Mouse (Mus musculus) mouse trophoblast stem cell (cell line): ENCODE results near the gene Cntn4.

ENCODE experiments used
- in situ Hi-C, 2 experiments: fragments of 300-500 bp; cut with MseI, MboI; formaldehyde crosslinking; loops; 2 replicates in 1 of 2; 3 replicates in 1 of 2; pipeline ENCODE4 v1.15.1; 2025

Cntn4 gene

DNA sequence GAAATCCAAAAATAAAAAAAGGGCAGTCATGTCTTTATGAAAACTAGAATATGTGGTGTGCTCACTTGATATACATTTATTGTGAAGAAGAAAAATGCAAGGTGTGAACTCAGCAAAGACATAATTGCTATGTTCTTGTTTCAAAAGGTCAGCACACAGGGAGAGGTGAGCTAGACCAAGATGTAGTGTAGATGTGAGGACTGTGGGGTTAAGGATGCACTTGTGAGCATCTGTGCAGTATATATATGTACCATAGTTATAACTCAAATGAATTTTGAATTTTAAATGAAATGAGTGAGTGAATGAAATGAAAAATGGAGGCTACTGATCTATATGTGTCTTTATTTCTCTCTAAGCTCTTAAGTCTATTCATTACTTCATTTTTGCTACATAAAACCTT lies 401.2 kb downstream of the Cntn4 start:
- in situ Hi-C loops, result no loop called here

DNA sequence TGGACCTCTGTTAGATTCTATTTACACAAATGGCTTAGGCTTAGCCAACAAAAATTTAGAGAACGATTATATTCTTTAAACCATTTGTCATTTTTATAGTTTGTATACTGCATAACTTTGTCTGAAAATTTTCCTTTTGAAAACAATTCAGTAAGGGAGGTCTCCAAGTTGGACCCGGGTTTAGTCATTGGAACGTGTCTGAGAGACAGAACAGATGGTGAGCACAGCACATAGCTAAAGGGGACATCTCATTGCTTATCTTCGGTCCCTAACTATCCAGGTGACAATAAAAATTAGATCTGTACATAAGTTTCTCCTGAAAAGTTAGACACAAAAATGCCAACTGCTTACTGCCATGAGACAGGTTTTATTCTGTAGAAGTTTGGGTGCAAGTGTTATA lies 420.4 kb downstream of the Cntn4 start:
- in situ Hi-C loops, result no loop called here

DNA sequence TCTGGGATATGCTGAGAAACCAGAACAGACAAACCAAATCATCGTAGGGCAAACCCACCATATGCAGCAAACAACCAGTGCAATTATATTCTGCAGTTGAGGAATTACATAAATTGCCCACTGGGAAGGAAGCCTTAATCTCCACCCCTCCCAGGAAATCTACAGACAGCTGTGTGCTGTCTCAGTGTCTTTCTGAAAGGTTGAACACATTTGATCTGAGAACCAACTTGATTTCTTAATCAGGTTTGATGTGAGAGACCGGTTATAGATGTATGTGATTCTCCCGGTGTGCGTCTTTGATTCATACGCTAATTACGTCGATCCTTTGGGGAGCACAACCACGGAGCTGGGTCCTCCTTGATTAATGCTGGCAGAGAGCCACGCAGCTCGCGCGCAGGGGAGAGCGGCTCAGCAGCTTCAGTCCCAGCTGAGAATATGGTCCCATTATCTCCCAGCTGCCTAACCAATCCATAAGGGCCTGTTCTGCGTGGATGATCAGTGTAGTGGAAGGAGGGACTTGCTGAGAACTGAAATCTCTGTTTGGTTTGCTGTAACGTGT lies 441.1 kb downstream of the Cntn4 start:
- in situ Hi-C loops, result no loop called here

DNA sequence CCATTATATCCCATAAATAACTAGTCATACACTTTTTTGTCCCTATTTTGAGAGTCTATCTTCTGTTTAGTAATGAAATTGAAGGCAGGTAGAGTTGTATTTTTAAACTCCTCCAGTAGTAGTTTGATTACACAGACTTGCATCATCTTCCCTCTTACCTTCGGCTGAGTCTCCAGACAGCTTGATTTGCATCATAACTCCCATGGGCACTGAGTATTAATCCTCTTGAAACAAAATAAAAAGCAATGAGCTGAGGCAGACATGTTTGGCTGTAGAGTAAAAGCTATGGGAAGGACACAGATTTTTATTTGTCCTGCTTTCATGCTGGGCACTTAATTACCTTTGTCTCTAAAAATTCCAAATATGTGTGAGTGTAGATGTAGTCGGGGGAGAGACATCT lies 476.1 kb downstream of the Cntn4 start:
- in situ Hi-C loops, result no loop called here

DNA sequence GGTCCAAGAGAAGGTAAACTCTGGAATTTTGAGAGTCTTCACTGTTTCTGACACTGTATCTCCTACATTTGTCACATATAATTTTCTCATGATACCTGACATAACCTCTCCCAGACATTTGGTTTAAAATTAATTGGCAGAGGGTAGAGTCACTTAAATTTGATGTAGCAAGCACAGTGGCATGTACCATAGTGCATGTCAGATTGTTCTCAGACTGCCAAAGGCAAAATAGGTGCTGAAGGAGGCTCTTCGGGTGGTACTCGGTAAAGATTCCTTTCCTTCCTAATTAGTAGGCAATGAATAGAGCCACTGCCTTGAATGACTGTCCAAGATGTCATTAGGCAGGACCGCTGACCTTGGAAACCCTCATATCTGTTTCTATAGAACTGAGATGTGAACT lies 477.9 kb downstream of the Cntn4 start:
- in situ Hi-C loops, result no loop called here

DNA sequence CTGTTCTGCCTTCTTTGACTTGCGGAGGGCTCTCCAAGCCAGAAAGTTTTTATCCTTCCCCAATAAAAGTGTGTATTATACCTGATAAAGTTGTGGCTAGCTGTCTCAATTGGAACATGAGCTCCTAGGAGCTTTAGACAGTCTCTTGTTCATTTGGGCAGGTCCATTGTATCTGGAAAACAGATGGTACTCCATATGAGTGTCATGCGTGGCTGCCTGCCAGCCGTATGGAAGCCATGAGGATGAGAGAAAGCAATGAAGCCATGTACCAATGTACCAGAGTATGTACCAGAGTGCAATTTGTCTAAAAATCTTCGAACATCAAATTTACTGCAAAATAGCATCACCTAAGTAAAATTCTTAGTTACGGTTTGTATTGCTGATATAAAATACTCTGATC lies 500.1 kb downstream of the Cntn4 start:
- in situ Hi-C loops, result no loop called here

DNA sequence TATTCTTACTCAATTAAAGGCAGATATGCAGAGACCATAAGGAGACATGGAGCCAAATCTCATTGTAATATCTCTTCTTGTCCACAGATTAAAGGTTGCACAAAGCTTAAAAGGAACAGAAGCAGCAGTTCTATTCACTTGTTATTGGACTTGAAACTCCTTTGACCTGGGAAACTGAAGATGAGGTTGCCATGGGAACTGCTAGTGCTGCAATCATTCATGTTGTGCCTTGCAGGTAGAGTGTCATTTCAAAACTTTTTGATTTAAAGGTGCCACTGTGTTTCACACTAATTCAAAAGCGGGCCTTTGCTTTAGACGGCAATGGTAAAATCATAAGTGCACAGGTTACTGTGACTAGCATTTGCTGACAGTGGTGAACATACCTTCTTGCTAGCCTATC lies 504.1 kb downstream of the Cntn4 start:
- in situ Hi-C loops, result no loop called here

DNA sequence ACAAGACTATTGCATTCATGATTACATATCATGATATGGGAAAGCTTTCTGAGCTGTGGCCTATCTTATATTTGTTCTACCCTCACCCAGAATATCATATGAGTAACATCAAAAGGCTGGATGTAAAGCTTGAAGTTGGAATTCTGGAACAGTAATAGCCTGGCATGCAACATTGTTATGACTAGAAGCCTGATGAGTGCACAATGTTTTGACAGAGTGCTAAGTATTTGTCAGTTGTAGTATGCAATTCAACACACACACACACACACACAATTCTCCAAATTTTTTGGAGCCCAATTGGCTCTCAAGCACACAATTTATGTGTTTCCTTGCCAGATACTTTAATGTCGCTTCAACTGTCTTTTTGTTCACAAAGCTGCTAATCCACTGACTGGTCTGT lies 523.5 kb downstream of the Cntn4 start:
- in situ Hi-C loops, result no loop called here

DNA sequence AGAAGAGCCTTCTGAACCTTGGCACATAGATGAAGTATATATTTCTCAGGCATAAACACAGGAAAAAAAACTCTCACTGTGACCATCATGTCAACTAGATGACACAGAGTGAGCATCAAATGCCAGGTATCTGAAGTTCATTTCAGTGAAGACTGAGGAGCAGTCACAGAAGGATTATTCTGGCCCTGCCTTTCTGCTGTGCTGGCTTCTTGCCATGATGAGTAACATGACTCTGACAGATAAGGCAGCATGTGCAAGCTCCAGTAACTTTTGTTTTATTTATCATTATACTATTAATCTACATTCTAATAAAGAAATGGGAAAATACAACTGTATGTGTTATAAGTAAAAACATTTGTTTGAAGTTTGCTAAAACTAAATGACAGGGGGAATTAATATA lies 529.9 kb downstream of the Cntn4 start:
- in situ Hi-C loops, result no loop called here

DNA sequence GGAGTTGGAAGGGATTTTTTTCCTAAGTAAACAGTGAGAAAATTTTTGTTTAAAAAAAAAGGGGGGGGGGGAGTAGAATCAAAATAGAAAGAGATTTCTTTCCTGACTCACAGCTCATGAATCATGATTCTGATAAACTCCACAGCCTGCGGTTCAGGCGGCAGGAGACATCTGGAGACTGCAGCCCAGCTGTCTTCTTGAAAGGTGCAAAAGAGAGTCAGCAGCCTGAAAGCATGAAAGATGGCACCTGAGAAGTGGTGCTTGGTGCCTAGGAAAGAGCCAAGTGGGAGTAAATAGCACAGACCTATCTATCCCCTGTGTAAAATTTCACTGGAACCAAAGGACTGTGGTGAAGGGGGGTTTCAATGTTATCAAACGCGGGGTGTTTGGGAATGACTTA lies 535.6 kb downstream of the Cntn4 start:
- in situ Hi-C loops, result no loop called here

DNA sequence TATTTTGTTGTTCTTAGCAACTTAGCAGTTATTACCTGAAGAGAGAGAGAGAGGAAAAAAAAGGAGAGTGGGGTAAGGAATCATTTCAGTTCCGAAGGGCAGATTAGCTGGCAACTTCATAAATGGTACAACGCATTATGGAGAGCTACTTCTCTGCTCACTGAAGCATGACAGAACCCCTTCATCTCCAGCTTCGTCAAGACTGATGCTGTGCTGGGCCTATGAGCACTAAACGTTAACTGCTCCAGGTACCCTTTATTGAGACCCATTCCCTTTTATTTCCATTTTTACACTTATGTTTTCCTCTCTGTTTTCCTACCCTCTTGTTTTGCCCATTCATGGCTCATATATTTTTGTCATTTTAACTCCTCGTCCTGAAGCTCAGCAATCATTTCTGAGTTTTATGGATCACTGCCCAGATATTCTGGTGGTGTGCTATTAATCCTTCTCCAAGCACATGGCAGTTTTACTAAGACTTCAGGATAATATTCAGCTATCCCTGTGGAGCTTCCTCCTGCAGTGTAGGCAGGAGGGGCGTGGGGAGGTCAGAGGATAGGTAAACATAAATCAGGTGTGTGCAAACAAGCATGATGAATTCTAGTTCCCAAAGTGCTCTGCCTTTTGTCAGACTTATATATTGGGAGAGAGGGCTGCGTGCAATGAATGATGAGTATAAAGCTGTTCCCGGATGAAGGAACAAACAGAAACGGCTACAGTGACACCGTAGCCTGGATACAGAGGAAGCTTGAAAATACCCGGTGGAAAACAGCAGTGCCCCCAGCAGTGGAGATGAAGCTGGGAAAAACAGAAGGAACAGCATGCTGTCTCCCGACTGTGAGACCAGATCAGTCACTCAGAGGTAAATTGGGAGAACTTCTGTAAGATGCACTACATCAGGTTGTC lies 559.8 kb downstream of the Cntn4 start:
- in situ Hi-C loops, result no loop called here

DNA sequence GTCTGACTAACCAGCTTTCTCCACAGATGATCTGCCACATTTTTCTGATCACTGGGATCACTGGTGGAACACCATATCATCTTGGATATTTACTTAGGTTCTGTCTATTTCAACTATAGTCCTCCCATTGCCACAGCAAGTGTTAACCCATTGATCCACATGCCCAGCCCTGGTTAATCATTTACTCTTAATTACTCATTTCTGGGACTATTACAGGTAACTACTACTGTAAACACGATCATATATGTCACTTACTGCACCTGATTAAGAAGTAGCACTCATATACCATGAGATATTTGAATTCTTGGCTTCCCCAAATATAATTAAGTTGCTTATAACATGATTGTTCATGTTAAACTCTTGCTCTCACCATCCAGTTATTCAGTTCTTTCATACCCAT lies 564.1 kb downstream of the Cntn4 start:
- in situ Hi-C loops, result no loop called here

DNA sequence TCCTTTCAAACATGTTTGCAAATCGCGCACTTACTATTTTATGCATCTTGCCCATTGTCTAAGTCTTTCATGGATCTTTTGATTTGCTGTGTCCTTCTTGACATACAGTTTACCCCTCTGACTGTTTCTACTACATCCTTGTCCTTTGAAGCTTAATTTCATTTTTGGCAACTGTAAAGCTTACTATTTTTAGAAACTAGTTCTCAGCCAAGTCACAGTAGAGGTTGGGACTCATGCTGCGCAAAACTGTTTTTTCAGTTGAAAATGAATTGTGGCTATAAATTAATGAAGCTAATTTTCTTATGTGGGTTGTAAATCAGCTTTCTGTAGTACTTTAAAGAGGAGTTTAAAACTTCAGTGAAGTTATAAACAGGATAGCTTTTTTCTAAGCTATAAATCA lies 585.9 kb downstream of the Cntn4 start:
- in situ Hi-C loops, result no loop called here

DNA sequence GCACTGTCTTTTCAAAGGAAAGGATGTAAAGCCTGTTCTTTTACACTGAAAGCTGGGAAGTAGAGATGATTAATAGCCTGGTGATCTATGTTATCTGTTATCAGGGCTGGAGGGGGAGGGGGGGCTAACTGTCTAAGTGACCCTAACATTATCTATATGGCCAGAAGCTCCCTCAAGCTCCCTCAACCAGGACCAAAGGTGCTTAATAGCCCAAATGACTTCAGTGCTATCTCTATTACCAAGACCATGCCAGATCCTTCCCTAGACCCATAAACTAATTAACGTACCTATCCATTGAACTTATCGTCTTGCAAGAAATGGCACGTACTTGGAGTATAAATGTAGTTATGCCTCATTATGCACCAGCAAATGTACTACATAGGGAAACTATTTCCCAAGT lies 588.0 kb downstream of the Cntn4 start:
- in situ Hi-C loops, result no loop called here

DNA sequence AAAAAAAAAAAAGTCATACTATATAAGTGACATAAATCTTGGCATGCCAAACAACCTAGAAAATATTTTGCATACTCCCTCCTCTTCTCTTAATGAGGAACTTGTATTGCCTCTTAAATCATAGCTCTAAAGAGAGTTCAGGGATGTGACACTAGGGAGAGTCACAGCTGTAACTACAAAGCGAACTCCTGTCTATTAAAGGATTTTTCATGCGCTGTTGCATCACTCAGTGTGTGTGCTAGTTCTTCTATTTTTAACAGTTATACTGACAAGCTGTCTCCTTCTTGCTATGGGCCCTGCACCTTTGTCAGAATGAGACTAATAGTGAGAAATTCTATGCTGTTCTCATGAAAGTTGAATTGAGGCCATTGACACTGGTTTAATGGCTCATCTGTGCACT lies 588.8 kb downstream of the Cntn4 start:
- in situ Hi-C loops, result no loop called here

DNA sequence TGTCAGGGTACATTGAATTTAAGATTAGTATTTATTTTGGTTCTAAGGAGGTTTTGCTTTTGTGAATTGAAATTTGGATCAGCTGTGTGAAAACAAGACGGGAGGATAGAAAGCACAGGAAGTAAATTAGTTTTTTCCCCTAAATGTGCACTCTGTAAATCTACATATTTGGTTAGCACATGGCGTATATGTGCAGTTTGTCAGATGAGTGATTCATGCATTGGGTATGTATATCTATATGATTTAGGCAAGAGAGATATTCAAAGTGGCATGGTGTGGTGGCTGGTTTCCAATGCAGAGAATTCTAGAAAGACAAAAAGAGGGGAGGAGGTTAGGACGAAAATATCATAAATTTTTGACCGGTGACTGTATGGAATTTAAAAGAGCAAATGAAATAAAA lies 591.3 kb downstream of the Cntn4 start:
- in situ Hi-C loops, result no loop called here

DNA sequence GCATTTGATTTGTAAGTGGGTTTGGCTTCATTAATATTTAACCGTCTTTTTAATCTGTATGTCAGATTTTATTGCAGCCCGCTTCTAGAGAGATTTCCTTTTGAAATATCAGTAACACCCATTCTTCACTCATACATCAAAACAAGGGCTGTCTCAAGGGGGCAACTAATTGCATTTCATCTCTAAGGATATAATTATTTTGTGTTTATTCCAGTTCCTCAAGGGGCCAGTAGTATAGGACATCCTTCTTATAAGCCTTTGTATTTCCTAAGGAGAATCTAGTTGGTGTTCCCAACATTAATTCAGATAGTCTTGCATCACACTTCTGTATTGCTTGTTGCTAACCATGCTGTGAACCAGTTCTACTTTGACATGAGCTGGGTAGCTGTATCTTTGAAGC lies 599.7 kb downstream of the Cntn4 start:
- in situ Hi-C loops, result no loop called here

DNA sequence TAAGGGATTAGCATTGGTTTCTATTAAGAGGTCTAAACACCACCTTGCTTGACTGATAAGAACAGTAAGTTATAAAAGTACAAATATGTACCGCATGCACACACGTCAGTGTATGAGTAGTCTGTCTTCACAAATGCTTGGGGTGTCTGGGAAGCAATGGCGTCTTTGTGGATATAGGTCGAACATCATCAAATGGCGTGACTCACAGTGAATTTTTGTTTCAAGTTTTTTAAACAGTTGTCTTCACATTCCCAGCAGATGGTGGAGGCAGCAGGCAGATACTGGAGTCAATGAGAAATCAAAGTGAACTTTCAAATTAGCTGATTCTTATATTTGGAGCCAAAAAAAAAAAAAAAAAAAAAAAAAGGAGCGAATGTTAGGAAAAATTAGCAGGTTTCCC lies 604.2 kb downstream of the Cntn4 start:
- in situ Hi-C loops, result no loop called here

DNA sequence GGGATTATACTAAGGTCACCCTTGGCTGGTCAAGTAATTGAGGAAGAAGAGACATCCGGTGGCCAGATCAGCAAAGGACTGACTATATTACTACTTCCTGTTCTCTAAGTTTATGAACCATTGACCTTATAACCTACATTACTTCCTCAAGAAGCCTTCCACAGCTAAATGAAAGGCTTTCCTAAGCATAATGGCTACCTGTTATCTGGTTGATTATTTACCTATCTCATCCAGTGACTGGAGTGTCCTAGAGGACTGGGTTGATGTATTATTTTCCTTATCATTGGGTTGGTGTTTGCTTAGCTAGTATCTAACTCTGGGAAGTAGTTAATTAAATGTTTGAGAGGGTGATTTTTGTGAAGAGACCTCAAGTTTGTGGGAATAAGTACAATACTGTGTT lies 606.4 kb downstream of the Cntn4 start:
- in situ Hi-C loops, result no loop called here

DNA sequence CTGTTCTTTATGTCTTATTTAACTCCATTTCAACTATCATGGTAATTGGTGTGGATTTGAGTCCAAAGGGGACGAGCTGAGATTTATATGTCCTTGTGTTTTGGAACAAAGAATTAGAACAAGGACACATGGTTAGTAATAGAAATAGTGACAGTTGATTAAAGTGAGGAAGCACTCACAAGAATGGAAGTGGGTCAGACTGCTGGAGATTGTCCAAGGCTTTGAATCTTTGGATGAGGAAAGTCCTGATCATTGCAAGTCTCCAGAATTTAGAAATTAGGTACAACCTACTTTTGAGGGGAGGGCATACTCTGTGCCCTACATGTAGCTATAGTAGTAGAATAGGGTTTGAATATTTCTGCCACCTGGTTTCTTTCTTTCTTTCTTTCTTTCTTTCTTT lies 622.0 kb downstream of the Cntn4 start:
- in situ Hi-C loops, result no loop called here

DNA sequence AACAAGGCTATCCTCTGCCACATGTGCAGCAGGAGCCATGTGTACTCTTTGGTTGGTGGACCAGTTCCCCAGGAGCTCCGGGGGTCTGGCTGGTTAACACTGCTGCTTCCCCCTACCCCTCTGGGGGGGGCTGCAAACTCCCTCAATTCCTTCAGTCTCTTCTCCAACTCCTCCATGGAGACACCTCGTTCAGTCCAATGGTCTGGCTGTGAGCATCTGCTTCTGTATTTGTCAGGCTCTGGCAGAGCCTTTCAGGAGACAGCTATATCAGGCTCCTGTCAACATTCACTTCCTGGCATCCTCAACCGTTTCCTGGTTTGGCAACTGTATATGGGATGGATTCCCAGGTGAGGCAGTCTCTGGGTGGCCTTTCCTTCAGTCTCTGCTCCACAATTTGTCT lies 622.7 kb downstream of the Cntn4 start:
- in situ Hi-C loops, result no loop called here

DNA sequence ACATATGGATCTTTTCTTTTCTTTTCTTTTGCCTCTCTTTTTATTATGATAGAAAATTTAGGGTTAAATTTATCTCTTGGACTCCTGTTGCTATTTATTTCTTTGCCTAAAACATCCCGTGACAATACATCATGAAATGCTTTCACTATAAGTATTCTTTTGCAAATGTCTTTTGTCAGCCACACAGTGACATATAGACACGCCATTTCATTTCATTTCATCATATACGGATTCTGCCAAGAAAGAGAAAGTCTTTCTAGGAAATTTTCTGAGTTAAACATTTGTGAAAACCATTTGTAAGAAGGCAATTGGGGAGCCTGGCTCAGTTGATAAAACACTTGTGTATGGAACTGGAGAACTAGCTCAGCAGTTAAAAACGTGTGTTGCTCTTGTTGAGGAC lies 625.0 kb downstream of the Cntn4 start:
- in situ Hi-C loops, result no loop called here

DNA sequence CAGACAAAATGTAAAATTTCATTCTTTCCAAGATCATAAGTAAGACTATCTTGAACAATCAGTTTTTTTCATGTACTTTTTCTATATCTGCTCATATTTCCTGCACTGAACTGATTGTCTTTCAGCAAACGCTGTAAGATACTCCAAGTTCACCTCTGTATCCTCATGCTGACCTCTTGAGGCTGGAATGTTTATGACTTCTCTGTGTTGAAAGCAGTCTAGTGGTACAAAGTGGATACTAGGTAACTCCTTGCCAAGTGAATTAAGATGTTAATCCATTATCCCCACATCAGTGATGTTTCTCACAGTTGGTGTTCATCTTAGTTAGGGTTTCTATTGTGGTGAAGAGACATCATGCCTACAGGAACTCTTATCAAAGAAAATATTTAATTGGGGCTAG lies 651.5 kb downstream of the Cntn4 start:
- in situ Hi-C loops, result no loop called here

DNA sequence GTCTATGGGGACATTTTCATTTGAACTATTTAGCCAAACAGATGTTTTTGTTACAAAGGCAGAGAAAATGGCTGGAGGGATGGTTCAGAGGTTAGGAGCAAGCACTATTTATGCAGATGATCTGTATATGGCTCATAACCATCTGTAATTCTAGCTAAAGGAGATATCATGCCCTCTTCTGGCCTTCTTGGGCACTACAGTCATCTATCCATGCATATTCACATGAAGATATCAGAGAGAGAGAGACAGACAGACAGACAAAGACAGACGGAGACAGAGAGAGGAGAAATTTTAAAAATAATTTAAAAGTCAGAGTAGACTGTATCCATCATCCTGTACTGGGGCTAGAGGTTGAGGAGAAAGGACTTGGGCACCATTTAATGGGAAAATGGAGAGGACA lies 652.2 kb downstream of the Cntn4 start:
- in situ Hi-C loops, result no loop called here
